Mouse (Mus musculus) liver, adult 2 months (tissue): Measurements from ENCODE around the gene Csde1.

Experiments used
- CTCF ChIP-seq: fragments of 200-500 bp; IDR thresholded peaks from 2 replicates; pipeline ENCODE4 v1.5.1; 2011; ENCODE audit warnings: low read depth, low read length, control low read depth
- POLR2A ChIP-seq: fragments of 200-500 bp; IDR thresholded peaks from 2 replicates; pipeline ENCODE4 v1.6.1; 2011; ENCODE audit warnings: low read length, control low read depth; ENCODE audit not compliant: insufficient read depth; ENCODE audit errors: extremely low read depth

GRCm38 (mm10) chr3:103040285-103040684 is 20.1 kb downstream of the Csde1 start:
- TF ChIP-seq CTCF (no peak), POLR2A (no peak)
